Mouse (Mus musculus) embryonic fibroblast, embryonic 13.5 days (primary cell): Measurements from ENCODE around the gene Gm16253.

Experiments used
- CTCF ChIP-seq: IDR thresholded peaks from 2 replicates; pipeline ENCODE4 v1.5.1; 2011; ENCODE audit warnings: mild to moderate bottlenecking, control low read depth, low read length, moderate library complexity, borderline replicate concordance; ENCODE audit not compliant: insufficient read depth
- POLR2A ChIP-seq: IDR thresholded peaks from 2 replicates; pipeline ENCODE4 v1.6.1; 2011; ENCODE audit warnings: low read depth, mild to moderate bottlenecking, control low read depth, low read length, moderate library complexity

DNA sequence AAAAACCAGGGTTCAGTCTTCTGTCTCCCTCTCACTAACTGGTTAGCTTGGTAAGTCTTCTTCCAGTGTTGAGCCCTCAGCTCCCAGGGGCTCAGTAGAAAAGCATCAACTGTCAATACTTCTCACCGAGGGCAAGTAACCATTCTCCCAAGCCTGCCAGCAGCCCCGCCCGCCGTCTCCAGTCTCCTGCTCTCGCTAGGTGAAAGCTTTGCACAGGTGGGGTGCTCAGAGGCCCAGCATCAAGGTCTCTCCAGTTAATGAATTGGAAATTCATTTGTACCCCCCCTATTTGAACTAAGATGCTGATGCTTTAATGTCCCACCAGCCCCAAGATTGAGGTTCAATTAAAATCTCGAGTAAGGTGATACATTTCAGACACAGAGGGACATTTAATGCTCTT, 4.4 kb downstream of the Gm16253 start:
- no peak for TF ChIP-seq POLR2A
- TF ChIP-seq CTCF, result no peak
